ENCODE assay signal across 11 mouse cellular contexts in genomic region chr10:111721068-111721467, GRCm38 (mm10).
DNase-seq lines count a peak whose midpoint lies in the region.
"Had no signal": no experiment of that assay in that cellular context is flagged by ENCODE, and none has a peak within 500 bp of the region (broad histone marks: within the 10 kb centered on the region; RNA-seq: fewer than 3 reads in every experiment).

No protein-coding gene starts in this region.

- H3K27ac ChIP-seq in macrophage: peak overlapping the region; percentile 40
- H3K27ac ChIP-seq: neural tube, embryonic 15.5 days had no signal

- no peaks in the 10 kb centered on the region for H3K36me3 ChIP-seq in macrophage (ENCODE audit: inconsistent target)
- H3K36me3 ChIP-seq: neural tube, embryonic 15.5 days had no signal

- no peak overlapping the region for H3K4me3 ChIP-seq in macrophage (ENCODE audit: inconsistent target)
- H3K4me3 ChIP-seq: neural tube, embryonic 15.5 days had no signal

- 2% methylated on average over 5 of the region's 5 CpGs for WGBS in macrophage (ENCODE audit: missing documents)

- peak; percentile 12 for DNase-seq in layer of hippocampus, adult 11-12 months (ENCODE audit: low spot score)
- no peak for DNase-seq in layer of hippocampus, postnatal 36 days
- peak; percentile 24 for DNase-seq in c-Kit-positive CD71-negative TER-119-negative erythroid progenitor cells, embryonic 14.5 days (ENCODE audit: low read depth)
- peak; percentile 51 to 69 for DNase-seq in heart, adult 9 months (ENCODE audit: low spot score in 2 of 2)
- no peak for DNase-seq in embryo, embryonic 10.5 days (ENCODE audit: low spot score)
- no peak for DNase-seq in kidney, postnatal 36 days
- DNase-seq: cerebellum, adult 8-10 months; kidney, adult 11 months; midbrain, embryonic 14.5 days had no signal

- no peaks in the 10 kb centered on the region for H3K79me2 ChIP-seq in macrophage (ENCODE audit: inconsistent target)

Comparison
In these comparisons a context has a peak if more than half of its experiments do, and no peak if none do; other contexts are left out.
1. DNase-seq: peak in layer of hippocampus, adult 11-12 months (single experiment), c-Kit-positive CD71-negative TER-119-negative erythroid progenitor cells, embryonic 14.5 days (single experiment) and heart, adult 9 months (2 of 2); none in layer of hippocampus, postnatal 36 days (0 of 2), embryo, embryonic 10.5 days (single experiment) and kidney, postnatal 36 days (0 of 2).